Mouse (Mus musculus) spleen, adult 2 months (tissue): Measurements from ENCODE around the gene Erich4.

Experiments
- CTCF ChIP-seq: fragments of 200-500 bp; IDR thresholded peaks from 2 replicates; pipeline ENCODE4 v1.5.1; 2011; ENCODE audit warnings: mild to moderate bottlenecking, inconsistent platforms; ENCODE audit not compliant: insufficient read depth, insufficient read length, insufficient replicate concordance; ENCODE audit errors: extremely low read depth
- POLR2A ChIP-seq: fragments of 200-500 bp; IDR thresholded peaks from 2 replicates; pipeline ENCODE4 v1.6.1; 2011; ENCODE audit warnings: low read depth, low read length, inconsistent platforms

DNA sequence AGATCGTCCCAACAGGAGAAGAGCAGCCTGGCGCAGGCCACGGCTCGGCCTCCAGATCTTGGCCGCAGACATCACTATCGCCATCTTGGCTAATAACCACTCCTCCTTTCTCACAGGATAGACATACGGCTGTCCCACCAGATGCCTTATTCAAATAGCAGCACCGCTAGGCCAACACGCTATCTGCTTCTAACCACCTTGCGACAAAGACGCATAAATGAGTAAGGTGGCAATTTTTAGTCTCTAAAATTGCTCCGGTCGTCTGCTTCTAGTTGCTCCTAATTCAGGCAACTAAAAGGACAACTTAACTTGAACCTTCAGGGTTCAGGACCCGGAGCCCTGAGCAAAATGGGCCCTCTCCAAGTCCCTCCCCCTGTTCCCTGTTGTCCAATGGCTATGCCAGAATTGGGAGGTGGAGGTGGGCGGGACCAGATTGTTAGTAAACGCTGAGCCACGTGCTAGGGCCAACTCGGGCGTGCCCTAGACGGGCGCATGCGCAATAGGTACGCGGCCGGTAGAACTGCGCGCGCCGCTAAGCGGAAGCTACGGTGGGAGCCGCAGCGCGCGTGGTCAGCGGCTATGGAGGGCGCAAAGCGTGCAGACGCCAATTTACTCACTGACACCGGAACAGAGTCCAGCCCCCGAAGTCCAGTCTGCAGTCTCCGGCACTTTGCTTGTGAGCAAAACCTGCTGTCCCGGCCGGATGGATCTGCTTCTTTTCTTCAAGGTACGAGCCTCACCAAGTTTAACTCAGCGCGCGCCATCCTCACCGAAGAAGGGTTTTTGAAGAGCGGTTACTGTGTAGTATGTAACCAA lies 43.2 kb upstream of the Erich4 start, which contains the start of the genes Bckdha and Exosc5:
- TF ChIP-seq CTCF, result no peak
- peak; percentile 48; the same call in 1 of the 2 replicates for TF ChIP-seq POLR2A
